Mouse (Mus musculus): ENCODE results near the gene Snx21. TPM values are rescaled to one million over a fixed set of nuclear protein-coding genes. Genes with fewer than 3 reads are reported as not detected.

The Snx21 gene
- total RNA-seq (2021): 10 to 100 TPM; 22.9 to 24.1 TPM

DNA sequence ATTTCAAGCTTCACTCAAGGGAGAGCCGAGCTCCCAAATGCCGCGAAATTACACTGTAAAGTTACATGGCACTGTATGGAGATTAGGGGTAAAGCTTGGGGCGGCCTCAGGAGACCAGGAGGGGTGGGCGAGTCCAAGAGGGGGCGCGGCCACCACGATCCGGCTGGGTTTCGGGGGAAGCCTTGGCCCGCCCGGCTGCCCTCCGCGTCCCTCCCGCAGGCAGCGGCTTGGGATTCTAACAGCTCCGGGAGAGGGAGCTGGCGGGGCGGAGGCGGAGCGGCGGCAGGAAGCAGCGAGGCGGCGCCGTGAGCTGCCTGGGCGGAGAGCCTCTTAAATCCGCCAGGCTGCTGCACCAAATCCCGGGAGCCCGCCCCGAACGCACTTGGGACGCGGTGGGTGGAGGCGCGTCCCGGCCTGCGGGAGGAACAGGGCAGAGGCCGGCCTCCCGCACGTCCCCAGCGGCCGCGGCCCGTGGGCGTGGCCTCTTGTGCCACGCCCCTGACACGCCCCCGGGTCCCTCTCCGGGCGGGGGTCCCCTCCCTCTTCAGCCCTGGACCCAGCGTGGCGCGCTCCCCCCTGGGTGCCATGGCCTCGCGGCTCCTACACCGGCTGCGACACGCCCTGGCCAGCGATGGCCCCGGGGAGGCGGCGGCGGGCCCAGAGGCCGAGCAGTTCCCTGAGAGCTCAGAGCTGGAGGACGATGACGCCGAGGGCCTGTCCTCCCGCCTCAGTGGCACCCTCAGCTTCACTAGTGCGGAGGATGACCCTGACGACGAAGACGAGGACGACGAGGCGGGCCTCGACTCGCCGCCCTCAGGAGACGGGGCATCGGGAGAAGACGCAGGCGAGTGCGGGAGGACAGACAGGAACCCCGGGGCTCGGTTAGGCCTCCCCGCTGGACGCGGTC is at the start of gene Snx21:
Gene Snx21 (plus strand): TSS at position 343 of the 907 bp plus-strand sequence.
- peak; percentile 91 for DNase-seq

- no peak for DNase-seq
Observed at GRCm38 (mm10) chr2:164737377-164738090, 48.1 kb upstream of the Snx21 start.

DNA sequence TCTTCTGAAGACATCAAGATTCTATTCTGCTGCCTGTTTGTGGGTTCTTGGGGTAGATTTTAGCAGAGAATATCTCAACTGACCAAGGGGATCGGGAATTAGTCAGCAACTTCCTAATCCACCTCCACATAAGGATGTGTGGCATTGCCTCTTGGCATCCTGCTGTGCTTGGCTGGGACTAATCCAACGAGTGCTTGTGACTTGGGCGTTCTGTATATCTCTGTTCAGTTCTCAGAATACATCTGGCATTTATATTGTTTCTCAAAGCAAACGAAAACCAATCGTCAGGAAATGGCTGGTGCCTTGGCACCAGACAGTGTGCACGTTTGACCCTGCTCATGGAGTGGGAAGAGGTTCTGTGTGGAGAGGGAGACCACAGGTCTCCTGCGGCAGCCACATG is 45.7 kb upstream of the Snx21 start:
- DNase-seq: no peak

DNA sequence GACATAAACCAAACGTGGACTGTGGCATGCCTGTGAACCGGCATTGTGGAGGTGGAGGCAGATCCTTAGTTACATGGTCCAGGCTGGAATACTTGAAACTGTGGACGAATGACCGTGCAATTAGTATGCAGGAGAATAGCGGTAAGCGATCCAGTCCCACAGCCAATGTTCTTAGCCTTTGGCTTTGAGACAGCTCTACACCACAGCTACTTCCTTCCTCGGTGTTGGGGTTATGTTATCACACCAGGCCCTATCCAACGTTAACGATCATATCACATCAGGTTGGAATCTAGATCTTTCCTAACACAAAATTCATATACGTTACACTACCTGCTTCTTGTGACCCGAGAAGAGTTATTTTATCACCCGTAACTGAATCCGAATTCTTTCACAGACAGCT is 40.6 kb upstream of the Snx21 start:
- DNase-seq: no peak

- DNase-seq: peak; percentile 95
Observed at GRCm38 (mm10) chr2:164745843-164746479, 39.7 kb upstream of the Snx21 start, which contains the start of the genes Wfdc3 and Dnttip1. Gene Wfdc3, minus strand, starts transcription at chr2:164745931. Gene Dnttip1, plus strand, starts transcription at chr2:164745983.

DNA sequence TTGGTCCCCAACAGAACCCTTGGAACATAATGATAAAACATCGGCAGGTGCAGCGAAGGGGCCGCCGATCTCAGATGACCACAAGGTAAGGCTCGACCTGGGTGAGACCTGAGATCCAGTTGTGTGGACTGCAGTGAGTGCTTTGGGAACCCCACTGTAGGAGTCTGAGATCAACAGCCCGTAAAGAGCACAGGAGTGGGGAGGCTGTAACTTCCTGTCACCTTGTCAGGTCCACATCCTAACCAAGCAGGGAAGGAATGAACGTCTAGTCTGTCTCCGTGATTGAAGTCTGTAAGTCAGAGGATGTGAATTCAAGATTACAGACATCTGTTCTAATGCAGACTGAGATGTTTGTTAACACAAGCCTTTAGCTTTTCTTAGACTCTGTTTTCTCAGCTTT is 38.9 kb upstream of the Snx21 start:
- DNase-seq: no peak

GRCm38 (mm10) chr2:164748191-164748590 is 37.4 kb upstream of the Snx21 start:
- DNase-seq: no peak

GRCm38 (mm10) chr2:164748991-164749390 is 36.6 kb upstream of the Snx21 start:
- DNase-seq: no peak

- no peak for DNase-seq
Observed at GRCm38 (mm10) chr2:164752454-164752853, 33.2 kb upstream of the Snx21 start.

- DNase-seq: no peak
Observed at GRCm38 (mm10) chr2:164754105-164754504, 31.5 kb upstream of the Snx21 start.

DNA sequence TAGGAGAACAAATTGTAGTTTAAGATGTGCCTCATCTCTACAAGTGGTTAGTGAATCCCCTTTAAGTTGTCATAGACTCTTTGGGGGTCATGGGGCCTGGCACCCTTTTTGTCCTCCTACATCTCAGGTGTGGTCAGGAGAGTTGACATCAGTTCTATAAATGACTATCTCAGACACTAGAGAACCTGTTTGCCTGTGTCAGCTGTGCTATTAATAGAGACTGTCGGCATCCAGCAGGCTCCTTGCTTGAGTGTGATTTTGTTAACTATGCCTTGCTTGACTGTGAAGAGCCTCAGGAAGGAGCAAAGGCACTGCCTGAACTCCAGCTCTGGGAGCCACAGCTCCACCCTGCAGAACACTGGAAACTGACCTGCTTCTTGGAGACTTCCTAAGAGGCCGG is 30.8 kb upstream of the Snx21 start:
- peak; percentile 29 for DNase-seq

DNA sequence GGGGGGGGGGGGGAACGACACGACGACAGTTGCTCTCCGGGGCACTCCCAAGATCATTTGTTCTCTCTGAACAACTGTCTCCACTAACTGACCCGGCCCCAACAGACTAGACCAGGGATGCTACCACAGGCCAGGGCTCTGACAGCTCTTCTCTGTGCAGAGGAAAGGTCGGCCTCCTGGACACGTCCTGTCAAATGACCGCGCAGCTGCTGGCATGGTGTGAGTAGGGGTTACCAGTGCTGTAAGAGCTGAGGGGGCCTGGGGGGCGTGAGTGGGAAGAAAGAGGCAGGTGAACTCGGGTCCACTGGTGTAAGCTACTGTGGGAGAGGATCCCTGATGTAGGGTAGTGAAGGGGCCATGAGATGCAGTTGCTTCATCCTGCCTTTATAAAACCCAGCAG is 27.8 kb upstream of the Snx21 start:
- no peak for DNase-seq

GRCm38 (mm10) chr2:164758692-164759091 is 26.9 kb upstream of the Snx21 start:
- no peak for DNase-seq

GRCm38 (mm10) chr2:164760059-164760833 is 25.4 kb upstream of the Snx21 start:
- no peak for DNase-seq

DNA sequence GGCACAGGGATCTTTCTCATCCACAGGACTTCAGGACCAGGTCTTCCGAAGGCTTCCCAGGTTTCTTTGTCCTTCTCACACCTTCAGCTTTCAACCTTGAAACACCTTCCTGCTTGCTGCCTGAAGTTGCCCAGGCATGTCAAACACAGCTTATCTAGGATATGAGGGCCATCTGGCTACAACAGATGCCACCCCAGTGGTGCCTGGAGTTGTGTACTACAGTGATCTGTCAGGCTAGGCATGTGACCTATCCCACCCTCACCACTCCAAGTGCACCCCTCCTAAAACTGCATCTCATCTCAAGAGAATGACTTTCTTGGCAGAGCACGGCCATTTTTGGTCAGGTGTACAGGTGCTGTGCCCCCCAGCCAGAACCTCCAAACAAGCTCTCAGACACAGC is 24.1 kb upstream of the Snx21 start:
- no peak for DNase-seq

GRCm38 (mm10) chr2:164761971-164762370 is 23.7 kb upstream of the Snx21 start:
- no peak for DNase-seq

- DNase-seq: no peak
Observed at GRCm38 (mm10) chr2:164762593-164762992, 23.0 kb upstream of the Snx21 start.

DNA sequence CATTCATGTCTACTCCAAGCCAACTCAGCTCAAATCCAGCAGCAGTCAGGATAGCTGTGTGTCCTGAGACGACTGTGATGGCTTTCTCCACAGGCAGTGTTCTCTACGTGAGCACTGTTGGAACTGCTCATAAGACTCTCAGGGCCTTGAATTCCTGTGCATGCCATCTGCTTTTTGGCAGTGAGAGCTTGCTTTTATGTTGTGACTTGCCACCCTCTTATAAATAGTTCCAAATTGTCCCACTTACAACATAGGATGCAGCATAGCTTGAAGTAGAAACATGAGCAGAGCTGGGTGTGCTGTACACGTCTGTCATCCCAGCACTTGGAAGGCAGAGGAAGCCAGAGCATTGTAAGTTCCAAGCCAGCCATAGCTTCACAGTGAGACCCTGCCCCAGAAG is 19.8 kb upstream of the Snx21 start:
- no peak for DNase-seq

GRCm38 (mm10) chr2:164767812-164768540 is 17.6 kb upstream of the Snx21 start:
- DNase-seq: peak; percentile 47

DNA sequence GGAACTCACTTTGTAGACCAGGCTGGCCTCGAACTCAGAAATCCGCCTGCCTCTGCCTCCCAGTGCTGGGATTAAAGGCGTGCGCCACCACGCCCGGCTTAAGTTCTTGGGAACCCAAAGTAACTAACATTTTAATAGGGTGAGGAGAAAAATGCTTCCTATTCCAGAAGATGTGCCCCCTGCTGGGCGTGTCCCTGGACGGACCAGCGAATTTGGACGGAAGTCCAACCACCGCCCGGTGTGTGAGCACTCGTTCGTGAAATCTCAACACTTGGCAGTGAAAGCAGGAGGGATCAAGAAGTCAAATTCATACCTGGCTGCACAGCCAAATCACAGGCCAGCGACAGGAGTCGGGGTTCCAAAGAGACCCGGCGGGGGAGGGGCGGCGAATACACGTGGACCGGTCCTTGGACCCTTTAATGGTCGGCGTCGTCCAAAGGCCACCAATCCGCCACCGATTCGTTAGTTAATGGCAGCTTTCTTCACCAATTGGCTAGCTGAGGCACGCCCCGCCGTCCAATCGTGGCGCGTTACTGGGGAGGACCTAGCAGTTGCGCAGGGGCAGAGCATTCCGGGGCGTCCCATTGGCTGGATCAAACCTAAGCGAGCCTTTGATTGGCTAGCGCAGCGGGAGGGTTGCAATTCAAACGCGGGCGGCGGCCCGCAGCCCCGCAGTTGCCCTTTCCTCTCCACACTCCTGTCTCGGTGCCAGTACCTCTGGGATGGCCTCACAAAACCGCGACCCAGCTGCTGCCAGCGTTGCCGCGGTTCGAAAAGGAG is 16.2 kb upstream of the Snx21 start, which contains the start of gene Ube2c:
Gene Ube2c (plus strand): TSS at position 641 of the 780 bp plus-strand sequence.
- peak; percentile 98 for DNase-seq

- no peak for DNase-seq
Observed at GRCm38 (mm10) chr2:164770279-164770678, 15.3 kb upstream of the Snx21 start.

All from heart, postnatal 4 days (tissue).